Mouse (Mus musculus) liver, embryonic 11.5 days (tissue): Measurements from ENCODE around the gene Wasf2. TPM values are rescaled to one million over a fixed set of nuclear protein-coding genes. Genes with fewer than 3 reads are reported as not detected.

Experiments
- ATAC-seq: fragments of 200-750 bp; cut with Nextera tagmentation; replicated peaks from 2 replicates; pipeline ENCODE4 v1.8.0; 2017; ENCODE audit warnings: moderate number of reproducible peaks, mild to moderate bottlenecking, moderate TSS enrichment, moderate library complexity; ENCODE audit not compliant: low FRiP score
- DNase-seq: peaks from one replicate; pipeline ENCODE4 v3.0.0-alpha.2; 2017; ENCODE audit warnings: low spot score
- H3K27ac ChIP-seq: fragments of 300-500 bp; sonication (generic); 2 replicates; pipeline ENCODE4 v1.5.1; 2014; ENCODE audit warnings: mild to moderate bottlenecking, low read depth, low read length, control low read depth
- H3K27me3 ChIP-seq: fragments of 300-500 bp; sonication (generic); replicated peaks from 2 replicates; pipeline ENCODE4 v1.6.1; 2014; ENCODE audit warnings: low read length, mixed read lengths; ENCODE audit not compliant: control insufficient read depth, insufficient read depth
- H3K36me3 ChIP-seq: fragments of 300-500 bp; sonication (generic); 2 replicates; pipeline ENCODE4 v1.6.1; 2014; ENCODE audit warnings: mild to moderate bottlenecking, low read length, moderate library complexity, mixed read lengths; ENCODE audit not compliant: control insufficient read depth, insufficient read depth
- H3K4me1 ChIP-seq: fragments of 300-500 bp; sonication (generic); replicated peaks from 2 replicates; pipeline ENCODE4 v1.6.1; 2014; ENCODE audit warnings: low read length, mixed read lengths; ENCODE audit not compliant: control insufficient read depth, insufficient read depth
- H3K4me2 ChIP-seq: fragments of 300-500 bp; sonication (generic); 2 replicates; pipeline ENCODE4 v1.6.1; 2014; ENCODE audit warnings: mild to moderate bottlenecking, control low read depth, moderate library complexity
- H3K4me3 ChIP-seq: fragments of 300-500 bp; sonication (generic); 2 replicates; pipeline ENCODE4 v1.5.1; 2014; ENCODE audit warnings: low read depth, low read length, control low read depth
- H3K9ac ChIP-seq: fragments of 300-500 bp; sonication (generic); 2 replicates; pipeline ENCODE4 v1.6.1; 2014; ENCODE audit warnings: low read depth, low read length, control low read depth
- H3K9me3 ChIP-seq: fragments of 300-500 bp; sonication (generic); 2 replicates; pipeline ENCODE4 v1.6.1; 2016; ENCODE audit warnings: low read length, inconsistent platforms, mixed read lengths; ENCODE audit not compliant: control insufficient read depth
- WGBS: fragments of 180-500 bp; shearing (Covaris S2); extraction: QIAGEN DNeasy Blood & Tissue Kit; methylation state at CpG from one replicate; pipeline ENCODE4 v1.1.7; 2014; 5-methylcytosine and 5-hydroxymethylcytosine counted together
- microRNA-seq: library from miRNA; unstranded; fragments of <30 nt; microRNA quantifications from one replicate; pipeline ENCODE4, GENCODE M21; 2017; ENCODE audit warnings: borderline number of aligned reads
- polyA plus RNA-seq: library from polyadenylated mRNA; unstranded; fragments of >200 nt; fragmentation: Nextera tagmentation; extraction: Ambion mirVana; gene quantifications from 2 replicates; pipeline ENCODE4 v1.2.1, GENCODE M21; 2014

Wasf2 gene
- polyA plus RNA-seq, 1 experiment from 2014 or later: 42.2 TPM

GRCm38 (mm10) chr4:133241910-133242309, 111.6 kb downstream of the Wasf2 start:
- Histone ChIP-seq H3K4me1 (peaks cover 46% of the 10 kb centered on the region), H3K4me2 (peak overlapping the region; percentile 90), H3K9ac (peak overlapping the region; percentile 71), H3K4me3 (peak overlapping the region; percentile 76), H3K27ac (peak overlapping the region; percentile 53; the same call in 1 of the 2 replicates), H3K9me3 (no peaks in the 10 kb centered on the region), H3K27me3 (peaks cover 7% of the 10 kb centered on the region), H3K36me3 (no peaks in the 10 kb centered on the region)
- no peak for DNase-seq
- no peak for ATAC-seq
- WGBS: 22% methylated on average over 11 of the region's 11 CpGs

- Histone ChIP-seq H3K27me3 (peaks cover 14% of the 10 kb centered on the region), H3K9me3 (no peaks in the 10 kb centered on the region), H3K9ac (no peak overlapping the region), H3K27ac (no peak overlapping the region), H3K4me1 (peaks cover 52% of the 10 kb centered on the region), H3K4me3 (no peak overlapping the region), H3K4me2 (no peak overlapping the region), H3K36me3 (no peaks in the 10 kb centered on the region)
- no peak for DNase-seq
- WGBS: 65% methylated on average over 9 of the region's 9 CpGs
- ATAC-seq: no peak
Observed at GRCm38 (mm10) chr4:133242710-133243109, 112.4 kb downstream of the Wasf2 start.

GRCm38 (mm10) chr4:133243538-133243937, 113.2 kb downstream of the Wasf2 start:
- no peak overlapping the region for H3K9ac ChIP-seq
- WGBS: 45% methylated on average over 13 of the region's 13 CpGs
- ATAC-seq (no peak), DNase-seq (no peak)
- peaks cover 56% of the 10 kb centered on the region for H3K4me1 ChIP-seq
- H3K4me3 ChIP-seq: no peak overlapping the region
- H3K27ac ChIP-seq: no peak overlapping the region
- H3K27me3 ChIP-seq: peaks cover 17% of the 10 kb centered on the region
- no peaks in the 10 kb centered on the region for H3K36me3 ChIP-seq
- H3K4me2 ChIP-seq: peak overlapping the region; percentile 36
- no peaks in the 10 kb centered on the region for H3K9me3 ChIP-seq

GRCm38 (mm10) chr4:133244289-133244688, 114.0 kb downstream of the Wasf2 start:
- 30% methylated on average over 1 of the region's 1 CpGs for WGBS
- no peak overlapping the region for H3K9ac ChIP-seq
- peaks cover 57% of the 10 kb centered on the region for H3K4me1 ChIP-seq
- peak overlapping the region; percentile 9; the same call in 1 of the 2 replicates for H3K4me2 ChIP-seq
- H3K9me3 ChIP-seq: no peaks in the 10 kb centered on the region
- no peaks in the 10 kb centered on the region for H3K36me3 ChIP-seq
- ATAC-seq: no peak
- H3K27me3 ChIP-seq: peaks cover 17% of the 10 kb centered on the region
- no peak overlapping the region for H3K4me3 ChIP-seq
- DNase-seq: no peak
- H3K27ac ChIP-seq: no peak overlapping the region

GRCm38 (mm10) chr4:133247072-133247471, 116.8 kb downstream of the Wasf2 start:
- no peak for DNase-seq
- H3K4me2 ChIP-seq: peak overlapping the region; percentile 52
- peak overlapping the region; percentile 36; the same call in 1 of the 2 replicates for H3K9ac ChIP-seq
- peaks cover 52% of the 10 kb centered on the region for H3K4me1 ChIP-seq
- H3K4me3 ChIP-seq: peak overlapping the region; percentile 5; the same call in 1 of the 2 replicates
- peaks cover 40% of the 10 kb centered on the region for H3K27me3 ChIP-seq
- ATAC-seq: no peak
- peak overlapping the region; percentile 77 for H3K27ac ChIP-seq
- 47% methylated on average over 15 of the region's 15 CpGs for WGBS
- no peaks in the 10 kb centered on the region for H3K9me3 ChIP-seq
- H3K36me3 ChIP-seq: no peaks in the 10 kb centered on the region

GRCm38 (mm10) chr4:133247806-133248449, 117.6 kb downstream of the Wasf2 start:
- Histone ChIP-seq H3K4me2 (peak overlapping the region; percentile 52), H3K4me3 (peak overlapping the region; percentile 5; the same call in 1 of the 2 replicates), H3K36me3 (no peaks in the 10 kb centered on the region), H3K9ac (peak overlapping the region; percentile 23; the same call in 1 of the 2 replicates), H3K27me3 (peaks cover 43% of the 10 kb centered on the region), H3K9me3 (no peaks in the 10 kb centered on the region), H3K4me1 (peaks cover 49% of the 10 kb centered on the region), H3K27ac (peak overlapping the region; percentile 77)
- no peak for DNase-seq
- WGBS: 43% methylated on average over 13 of the region's 13 CpGs
- peak; percentile 93 for ATAC-seq

Small RNA genes lying within 50 kb of the gene (microRNA-seq; reads per million reads assigned to microRNA genes)
- gene Mir7017: 1.1 reads per million

Other genes with a start within 250 kb of the Wasf2 start
- 33.1 and 34.9 TPM in 2 replicates for gene Stx12, start 246.0 kb upstream of the Wasf2 start, polyA plus RNA-seq
- 27.8 and 32.2 TPM in 2 replicates for gene Fam76a, start 207.9 kb upstream of the Wasf2 start, polyA plus RNA-seq
- 0.23 and 0.73 TPM in 2 replicates for gene Fgr, start 156.4 kb upstream of the Wasf2 start, polyA plus RNA-seq
- 5.1 and 6.1 TPM in 2 replicates for gene Ahdc1, start 119.2 kb upstream of the Wasf2 start, polyA plus RNA-seq
- gene Cd164l2, start 81.6 kb downstream of the Wasf2 start, polyA plus RNA-seq: 0.70 and 0.77 TPM in 2 replicates
- 0.17 TPM in 1 of 2 replicates, not detected in the other for gene Gpr3, start 82.0 kb downstream of the Wasf2 start, polyA plus RNA-seq
- gene Map3k6, start 110.3 kb downstream of the Wasf2 start, polyA plus RNA-seq: 2.2 and 3.5 TPM in 2 replicates
- 0.39 and 0.52 TPM in 2 replicates for gene Sytl1, start 132.6 kb downstream of the Wasf2 start, polyA plus RNA-seq
- 73.5 and 74.2 TPM in 2 replicates for gene Tmem222, start 147.3 kb downstream of the Wasf2 start, polyA plus RNA-seq
- gene Wdtc1, start 223.0 kb downstream of the Wasf2 start, polyA plus RNA-seq: 14.0 and 14.5 TPM in 2 replicates
- gene Slc9a1, start 239.2 kb downstream of the Wasf2 start, polyA plus RNA-seq: 6.9 and 7.7 TPM in 2 replicates